Mouse (Mus musculus) kidney, embryonic 15.5 days (tissue): ENCODE measurements around the gene Dgkd. TPM values are rescaled to one million over a fixed set of nuclear protein-coding genes. Genes with fewer than 3 reads are reported as not detected.
A peak's percentile ranks its signal among the peaks of the same experiment; 100 is the strongest.

Experiments used
- ATAC-seq: fragments of 200-750 bp; cut with Nextera tagmentation; replicated peaks from 2 replicates; pipeline ENCODE4 v1.8.0; 2017; ENCODE audit warnings: moderate TSS enrichment; ENCODE audit not compliant: low FRiP score
- H3K27ac ChIP-seq: fragments of 300-500 bp; sonication (generic); 2 replicates; pipeline ENCODE4 v1.5.1; 2015; ENCODE audit warnings: mild to moderate bottlenecking, inconsistent platforms
- H3K27me3 ChIP-seq: fragments of 300-500 bp; sonication (generic); 2 replicates; pipeline ENCODE4 v1.6.1; 2015; ENCODE audit warnings: inconsistent platforms
- H3K36me3 ChIP-seq: fragments of 300-500 bp; sonication (generic); 2 replicates; pipeline ENCODE4 v1.6.1; 2015; ENCODE audit warnings: inconsistent platforms
- H3K4me1 ChIP-seq: fragments of 300-500 bp; sonication (generic); 2 replicates; pipeline ENCODE4 v1.6.1; 2015; ENCODE audit warnings: inconsistent platforms
- H3K4me2 ChIP-seq: fragments of 300-500 bp; sonication (generic); 2 replicates; pipeline ENCODE4 v1.6.1; 2015; ENCODE audit warnings: moderate library complexity, mild to moderate bottlenecking, inconsistent platforms
- H3K4me3 ChIP-seq: fragments of 300-500 bp; sonication (generic); replicated peaks from 2 replicates; pipeline ENCODE4 v1.5.1; 2015; ENCODE audit warnings: mild to moderate bottlenecking, inconsistent platforms
- H3K9ac ChIP-seq: fragments of 300-500 bp; sonication (generic); 2 replicates; pipeline ENCODE4 v1.6.1; 2015; ENCODE audit warnings: mild to moderate bottlenecking, inconsistent platforms
- H3K9me3 ChIP-seq: fragments of 300-500 bp; sonication (generic); replicated peaks from 2 replicates; pipeline ENCODE4 v1.6.1; 2016; ENCODE audit warnings: inconsistent platforms
- WGBS: fragments of 180-500 bp; shearing (Covaris S2); methylation state at CpG from one replicate; pipeline ENCODE4 v1.1.7; 2015; ENCODE audit warnings: mixed read lengths; 5-methylcytosine and 5-hydroxymethylcytosine counted together
- polyA plus RNA-seq: library from polyadenylated mRNA; unstranded; fragments of >200 nt; fragmentation: Nextera tagmentation; extraction: Ambion mirVana; gene quantifications from 2 replicates; pipeline ENCODE4 v1.2.1, GENCODE M21; 2015

Gene Dgkd
- polyA plus RNA-seq, 1 experiment from 2014 or later = 33.6 TPM

GRCm38 (mm10) chr1:87873081-87873480 is 20.0 kb downstream of the Dgkd start:
- Histone ChIP-seq H3K36me3 (no peaks in the 10 kb centered on the region), H3K4me2 (no peak overlapping the region), H3K9me3 (no peaks in the 10 kb centered on the region), H3K4me1 (peaks cover 29% of the 10 kb centered on the region), H3K9ac (no peak overlapping the region), H3K27ac (no peak overlapping the region), H3K27me3 (no peaks in the 10 kb centered on the region), H3K4me3 (no peak overlapping the region)
- ATAC-seq = no peak

- Histone ChIP-seq H3K4me1 (peaks cover 48% of the 10 kb centered on the region), H3K36me3 (peaks cover under 1% of the 10 kb centered on the region; the same call in 1 of the 2 replicates), H3K4me3 (no peak overlapping the region), H3K9me3 (no peaks in the 10 kb centered on the region), H3K4me2 (no peak overlapping the region), H3K27ac (no peak overlapping the region), H3K9ac (no peak overlapping the region), H3K27me3 (no peaks in the 10 kb centered on the region)
- WGBS = 88% methylated on average over 1 of the region's 1 CpGs
- ATAC-seq = no peak
These were observed 23.0 kb downstream of the Dgkd start for GRCm38 (mm10) chr1:87876065-87876464.

GRCm38 (mm10) chr1:87877552-87878283 is 24.6 kb downstream of the Dgkd start:
- 0 out of 2 replicates have a peak overlapping the region, but pooled peaks have one; percentile 27 for H3K27ac ChIP-seq
- no peak for ATAC-seq
- no peak overlapping the region for H3K4me2 ChIP-seq
- H3K27me3 ChIP-seq = no peaks in the 10 kb centered on the region
- H3K4me3 ChIP-seq = no peak overlapping the region
- H3K9me3 ChIP-seq = no peaks in the 10 kb centered on the region
- peaks cover 14% of the 10 kb centered on the region for H3K36me3 ChIP-seq
- peaks cover 40% of the 10 kb centered on the region for H3K4me1 ChIP-seq
- no peak overlapping the region for H3K9ac ChIP-seq
- WGBS = 67% methylated on average over 9 of the region's 9 CpGs

- no peak overlapping the region for H3K9ac ChIP-seq
- H3K4me3 ChIP-seq = no peak overlapping the region
- peak overlapping the region; percentile 89 for H3K27ac ChIP-seq
- H3K4me1 ChIP-seq = peaks cover 40% of the 10 kb centered on the region
- H3K36me3 ChIP-seq = peaks cover 28% of the 10 kb centered on the region
- ATAC-seq = no peak
- no peaks in the 10 kb centered on the region for H3K9me3 ChIP-seq
- no peaks in the 10 kb centered on the region for H3K27me3 ChIP-seq
- WGBS = 85% methylated on average over 3 of the region's 3 CpGs
- no peak overlapping the region for H3K4me2 ChIP-seq
These were observed 25.9 kb downstream of the Dgkd start for GRCm38 (mm10) chr1:87879034-87879433.

- Histone ChIP-seq H3K36me3 (peaks cover 34% of the 10 kb centered on the region), H3K27me3 (no peaks in the 10 kb centered on the region), H3K9ac (no peak overlapping the region), H3K9me3 (no peaks in the 10 kb centered on the region), H3K4me2 (no peak overlapping the region), H3K27ac (peak overlapping the region; percentile 89), H3K4me1 (peaks cover 40% of the 10 kb centered on the region), H3K4me3 (no peak overlapping the region)
- peak; percentile 86 for ATAC-seq
- WGBS = 32% methylated on average over 3 of the region's 3 CpGs
These were observed 26.6 kb downstream of the Dgkd start for GRCm38 (mm10) chr1:87879494-87880325.

- H3K4me3 ChIP-seq = no peak overlapping the region
- H3K4me2 ChIP-seq = no peak overlapping the region
- H3K4me1 ChIP-seq = peaks cover 40% of the 10 kb centered on the region
- no peak overlapping the region for H3K9ac ChIP-seq
- peak overlapping the region; percentile 89 for H3K27ac ChIP-seq
- H3K9me3 ChIP-seq = no peaks in the 10 kb centered on the region
- ATAC-seq = no peak
- WGBS = 82% methylated on average over 6 of the region's 6 CpGs
- H3K36me3 ChIP-seq = peaks cover 36% of the 10 kb centered on the region
- no peaks in the 10 kb centered on the region for H3K27me3 ChIP-seq
These were observed 27.2 kb downstream of the Dgkd start for GRCm38 (mm10) chr1:87880326-87880627.

- Histone ChIP-seq H3K9ac (no peak overlapping the region), H3K4me2 (no peak overlapping the region), H3K27me3 (no peaks in the 10 kb centered on the region), H3K27ac (peak overlapping the region; percentile 56), H3K4me3 (no peak overlapping the region), H3K36me3 (peaks cover 36% of the 10 kb centered on the region), H3K4me1 (peaks cover 40% of the 10 kb centered on the region), H3K9me3 (no peaks in the 10 kb centered on the region)
- peak; percentile 46; the same call in 1 of the 2 replicates for ATAC-seq
- 46% methylated on average over 2 of the region's 2 CpGs for WGBS
These were observed 27.8 kb downstream of the Dgkd start for GRCm38 (mm10) chr1:87880856-87881255.

GRCm38 (mm10) chr1:87881726-87882125 is 28.6 kb downstream of the Dgkd start:
- Histone ChIP-seq H3K4me1 (peaks cover 40% of the 10 kb centered on the region), H3K27me3 (no peaks in the 10 kb centered on the region), H3K9me3 (no peaks in the 10 kb centered on the region), H3K4me2 (no peak overlapping the region), H3K9ac (no peak overlapping the region), H3K4me3 (no peak overlapping the region), H3K27ac (peak overlapping the region; percentile 56; the same call in 1 of the 2 replicates), H3K36me3 (peaks cover 42% of the 10 kb centered on the region)
- WGBS = 82% methylated on average over 4 of the region's 4 CpGs
- no peak for ATAC-seq

- no peak for ATAC-seq
- Histone ChIP-seq H3K9ac (no peak overlapping the region), H3K4me1 (peaks cover 35% of the 10 kb centered on the region), H3K27ac (no peak overlapping the region), H3K36me3 (peaks cover 42% of the 10 kb centered on the region), H3K27me3 (no peaks in the 10 kb centered on the region), H3K4me2 (no peak overlapping the region), H3K4me3 (no peak overlapping the region), H3K9me3 (no peaks in the 10 kb centered on the region)
These were observed 29.5 kb downstream of the Dgkd start for GRCm38 (mm10) chr1:87882554-87882953.

GRCm38 (mm10) chr1:87890960-87891359 is 37.9 kb downstream of the Dgkd start:
- no peaks in the 10 kb centered on the region for H3K4me1 ChIP-seq
- no peaks in the 10 kb centered on the region for H3K9me3 ChIP-seq
- no peaks in the 10 kb centered on the region for H3K27me3 ChIP-seq
- WGBS = 51% methylated on average over 1 of the region's 1 CpGs
- no peak overlapping the region for H3K9ac ChIP-seq
- H3K36me3 ChIP-seq = peaks cover 5% of the 10 kb centered on the region; the same call in 1 of the 2 replicates
- H3K27ac ChIP-seq = no peak overlapping the region
- H3K4me3 ChIP-seq = no peak overlapping the region
- no peak for ATAC-seq
- no peak overlapping the region for H3K4me2 ChIP-seq

GRCm38 (mm10) chr1:87891634-87892033 is 38.5 kb downstream of the Dgkd start:
- no peak overlapping the region for H3K4me3 ChIP-seq
- ATAC-seq = no peak
- no peaks in the 10 kb centered on the region for H3K9me3 ChIP-seq
- H3K4me2 ChIP-seq = no peak overlapping the region
- H3K4me1 ChIP-seq = no peaks in the 10 kb centered on the region
- H3K27me3 ChIP-seq = no peaks in the 10 kb centered on the region
- peaks cover 3% of the 10 kb centered on the region; the same call in 1 of the 2 replicates for H3K36me3 ChIP-seq
- WGBS = 91% methylated on average over 4 of the region's 4 CpGs
- no peak overlapping the region for H3K27ac ChIP-seq
- no peak overlapping the region for H3K9ac ChIP-seq

GRCm38 (mm10) chr1:87892499-87892898 is 39.4 kb downstream of the Dgkd start:
- Histone ChIP-seq H3K4me1 (no peaks in the 10 kb centered on the region), H3K9ac (no peak overlapping the region), H3K27me3 (no peaks in the 10 kb centered on the region), H3K4me3 (no peak overlapping the region), H3K4me2 (no peak overlapping the region), H3K27ac (no peak overlapping the region), H3K36me3 (peaks cover 3% of the 10 kb centered on the region; the same call in 1 of the 2 replicates), H3K9me3 (no peaks in the 10 kb centered on the region)
- WGBS = 86% methylated on average over 2 of the region's 2 CpGs
- no peak for ATAC-seq
